Mouse (Mus musculus): ENCODE measurements around the gene Irf3. TPM values are rescaled to one million over a fixed set of nuclear protein-coding genes. Genes with fewer than 3 reads are reported as not detected.

Irf3 gene
- polyA plus RNA-seq (2015; fragmentation: Nextera tagmentation; extraction: Ambion mirVana) = 54.1 and 62.3 TPM in 2 replicates

DNA sequence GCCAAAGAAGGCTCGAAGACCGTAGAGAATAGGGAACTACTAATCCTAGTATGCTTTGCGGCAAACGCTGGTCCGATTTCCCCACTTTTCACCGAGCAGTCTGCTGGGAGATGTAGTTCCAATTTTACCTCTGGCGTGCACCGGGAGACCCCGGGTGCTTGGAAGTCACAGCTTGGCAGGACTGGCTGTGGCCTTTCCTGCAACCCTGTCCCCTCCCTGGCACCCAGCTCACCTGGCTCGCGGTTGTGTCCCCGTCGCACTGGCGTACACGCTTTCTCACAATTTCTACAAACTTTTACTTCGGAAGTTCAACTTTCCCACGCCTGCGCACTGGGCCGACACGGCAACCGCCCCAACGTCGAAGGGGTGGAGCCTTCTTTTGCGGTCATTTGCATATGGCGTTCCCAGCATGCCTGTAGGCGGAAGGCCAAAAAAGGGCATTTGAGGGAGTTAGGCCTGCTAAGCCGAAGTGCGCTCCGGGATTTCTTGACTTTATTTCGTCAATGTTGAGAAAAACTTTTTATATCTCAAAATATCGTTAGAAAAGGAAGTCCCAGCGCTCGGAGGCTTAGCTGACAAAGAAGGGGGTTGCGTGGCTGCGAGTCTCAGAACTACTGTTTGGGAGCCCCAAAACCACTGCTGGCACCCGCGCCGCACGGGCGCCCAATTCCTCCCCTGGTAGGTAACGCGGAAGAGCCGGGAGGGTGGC lies at the start of gene Irf3:
Irf3 (plus strand) TSS at position 418 of the 709 bp plus-strand sequence.

DNA sequence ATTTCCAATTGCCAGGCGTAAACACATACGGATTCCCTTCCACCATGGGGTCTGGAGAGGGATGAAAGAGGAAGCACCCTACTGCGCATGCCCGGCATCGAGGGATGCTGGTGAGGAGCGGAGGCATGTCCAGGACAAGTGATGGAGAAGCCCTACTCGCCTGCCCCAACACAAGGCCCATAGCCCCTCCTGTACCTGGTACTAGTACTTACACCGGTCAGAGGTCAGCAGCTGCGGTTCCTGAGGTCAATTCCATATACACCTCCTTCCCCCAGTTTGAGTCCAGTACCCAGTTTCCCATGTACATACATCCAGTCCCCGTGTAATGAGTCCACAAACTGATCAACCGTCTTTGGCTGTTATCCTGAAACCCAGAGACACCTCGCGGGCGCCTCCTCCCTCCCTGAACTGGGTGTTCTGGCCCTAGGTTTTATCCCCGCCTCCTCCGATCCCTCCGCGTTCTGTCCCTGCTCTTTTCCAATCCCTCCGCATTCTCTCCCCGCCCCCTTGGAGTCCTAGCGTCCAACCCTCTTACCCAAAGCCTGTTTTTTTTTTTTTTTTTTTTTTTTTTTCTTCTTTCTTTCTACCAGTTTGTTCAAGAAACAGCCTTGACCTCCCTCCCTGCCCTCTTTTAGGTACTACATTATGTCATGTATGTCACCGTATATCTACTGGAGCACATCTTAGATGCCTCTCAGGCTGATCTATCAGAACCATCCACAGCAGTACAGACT lies 22.9 kb upstream of the Irf3 start, which contains the start of gene Cpt1c:
Cpt1c (minus strand) TSS at position 469 of the 734 bp plus-strand sequence.

DNA sequence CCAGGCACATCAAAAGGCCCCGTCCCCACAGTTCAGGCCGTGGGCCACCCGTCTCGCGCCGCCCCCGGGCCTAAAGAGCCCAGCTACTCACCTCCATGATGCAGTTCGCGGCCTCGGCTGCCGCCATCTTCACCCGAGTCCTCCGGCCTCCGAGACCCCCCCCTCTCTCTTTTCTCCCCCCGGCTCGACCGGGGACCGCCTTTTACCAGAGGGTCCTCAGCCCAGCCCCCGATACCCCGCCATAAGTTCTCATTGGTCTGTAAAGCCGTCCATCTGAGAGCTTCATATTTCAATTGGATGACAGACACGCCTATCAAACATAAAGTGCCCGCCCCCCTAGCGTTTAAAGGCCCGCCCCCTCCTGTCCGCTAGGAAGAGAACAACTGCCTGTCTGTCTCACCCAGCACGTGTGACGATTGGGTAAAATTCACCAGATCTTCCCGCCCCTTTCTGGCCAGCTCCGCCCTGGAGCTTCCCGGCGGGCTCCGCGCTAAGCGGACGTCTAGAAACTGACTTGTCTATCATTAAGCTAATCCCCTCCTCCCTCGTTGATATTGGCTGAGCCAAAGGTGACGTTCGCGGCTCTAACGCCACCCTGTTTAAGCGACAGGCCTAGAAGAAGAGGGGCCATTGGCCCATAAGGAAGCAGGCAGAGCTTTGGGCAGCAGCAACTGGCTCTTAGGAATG lies 11.1 kb upstream of the Irf3 start, which contains the start of gene Prmt1:
Prmt1 (minus strand) TSS at position 377 of the 687 bp plus-strand sequence.

DNA sequence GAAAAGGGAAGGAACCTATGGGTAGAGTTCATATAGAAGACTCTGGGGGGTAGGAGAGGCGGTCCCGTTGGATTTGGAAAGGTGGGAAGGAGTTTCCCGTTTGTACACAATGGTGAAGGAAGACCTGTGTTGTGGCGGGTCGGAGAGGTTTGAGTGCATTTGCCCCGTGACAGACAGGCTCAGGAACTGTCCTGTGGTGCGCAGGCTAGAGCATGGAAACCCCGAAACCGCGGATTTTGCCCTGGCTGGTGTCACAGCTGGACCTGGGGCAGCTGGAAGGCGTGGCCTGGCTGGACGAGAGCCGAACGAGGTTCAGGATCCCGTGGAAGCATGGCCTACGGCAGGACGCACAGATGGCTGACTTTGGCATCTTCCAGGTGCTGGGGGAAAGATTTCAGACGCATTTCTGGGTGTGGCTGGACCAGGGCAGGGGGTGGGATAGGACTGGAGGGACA lies 1.1 kb downstream of the Irf3 start, which contains the start of gene Bcl2l12:
Bcl2l12 (minus strand) TSS at position 212 of the 455 bp plus-strand sequence.

DNA sequence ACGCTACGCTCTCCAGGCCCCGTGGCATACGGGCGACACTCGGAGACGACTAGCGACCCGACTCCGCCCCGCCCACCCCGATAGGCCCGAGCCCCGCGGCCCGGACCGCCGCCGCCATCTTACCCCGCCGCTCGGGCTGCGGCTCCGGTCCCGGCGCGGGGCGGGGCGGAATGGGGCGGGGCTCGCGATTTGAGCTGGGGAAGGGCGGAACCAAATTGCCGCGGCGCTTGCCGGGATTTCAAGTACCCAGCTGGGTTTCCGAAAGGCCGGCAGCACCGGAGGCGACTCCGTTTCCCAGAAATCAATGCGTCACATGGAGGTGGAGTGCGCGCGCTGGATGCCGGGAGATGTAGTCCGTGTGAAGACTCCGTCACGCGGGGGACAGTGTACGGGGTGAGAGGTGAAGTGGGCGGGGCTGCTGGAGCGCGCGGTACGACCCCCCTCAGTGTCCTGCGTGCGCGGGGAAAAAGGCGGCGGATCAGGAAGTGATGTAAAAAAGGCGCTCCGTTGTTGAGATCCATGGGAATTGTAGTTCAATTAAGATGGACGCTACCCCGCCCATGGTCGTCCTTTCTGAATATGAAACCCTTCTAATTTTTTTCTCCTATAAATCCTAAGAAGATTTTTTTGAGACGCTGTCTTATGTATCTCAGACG lies 18.6 kb downstream of the Irf3 start, which contains the start of gene Scaf1:
Scaf1 (minus strand) TSS at position 407 of the 656 bp plus-strand sequence.

DNA sequence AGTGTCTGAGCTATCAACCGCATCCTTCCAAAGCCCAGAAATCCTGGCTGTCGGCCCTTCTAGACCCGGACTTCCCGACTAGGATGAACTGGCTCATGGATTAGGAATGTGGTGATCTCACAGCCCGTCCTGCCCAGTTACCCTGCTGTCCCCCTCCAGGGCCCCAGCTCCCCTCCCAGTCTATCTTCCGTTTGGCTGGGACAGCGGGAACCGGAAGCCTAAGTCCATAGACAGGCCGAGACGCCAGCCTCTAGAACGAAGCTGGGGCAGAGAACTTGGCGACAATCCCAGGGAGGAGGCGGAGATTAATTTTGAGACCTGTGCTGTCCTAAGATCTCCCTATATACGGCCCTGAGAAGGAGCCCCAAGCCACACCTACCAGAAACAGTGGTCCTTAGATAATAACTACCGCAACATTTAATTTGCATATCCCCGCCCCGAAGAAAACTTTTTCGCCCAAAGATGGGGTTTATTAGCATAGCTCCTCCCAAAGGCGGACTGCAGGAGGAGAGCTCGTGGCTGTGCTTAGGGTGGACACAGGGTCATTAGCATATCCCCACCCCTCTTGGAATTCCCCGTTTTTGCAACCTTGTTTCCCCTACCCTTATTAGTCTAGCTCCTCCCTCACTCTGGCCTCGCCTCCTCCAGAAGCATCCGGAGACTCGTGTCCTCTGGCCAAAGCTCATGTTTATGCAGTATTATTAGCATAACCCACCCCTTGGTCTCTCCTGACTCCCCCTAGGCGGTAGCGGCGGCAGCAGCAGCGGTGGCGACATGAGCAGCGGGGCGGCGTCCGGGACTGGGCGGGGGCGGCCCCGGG lies 20.0 kb downstream of the Irf3 start, which contains the start of gene Rras:
Rras (plus strand) TSS at position 720 of the 820 bp plus-strand sequence.

Other genes with a start within 250 kb of the Irf3 start
- 29.3 and 31.6 TPM in 2 replicates for gene Vrk3, start 249.2 kb upstream of the Irf3 start, polyA plus RNA-seq (2015; fragmentation: Nextera tagmentation; extraction: Ambion mirVana)
- 0.34 and 0.58 TPM in 2 replicates for gene Zfp473, start 246.6 kb upstream of the Irf3 start, polyA plus RNA-seq (2015; fragmentation: Nextera tagmentation; extraction: Ambion mirVana)
- 54.6 and 55.9 TPM in 2 replicates for gene Nup62, start 181.6 kb upstream of the Irf3 start, polyA plus RNA-seq (2015; fragmentation: Nextera tagmentation; extraction: Ambion mirVana)
- gene Il4i1, start 181.3 kb upstream of the Irf3 start, polyA plus RNA-seq (2015; fragmentation: Nextera tagmentation; extraction: Ambion mirVana) = 2.1 and 2.3 TPM in 2 replicates
- 2.1 and 2.6 TPM in 2 replicates for gene Atf5, start 181.0 kb upstream of the Irf3 start, polyA plus RNA-seq (2015; fragmentation: Nextera tagmentation; extraction: Ambion mirVana)
- gene Akt1s1, start 148.7 kb upstream of the Irf3 start, polyA plus RNA-seq (2015; fragmentation: Nextera tagmentation; extraction: Ambion mirVana) = 30.3 and 34.1 TPM in 2 replicates
- 34.9 and 39.2 TPM in 2 replicates for gene Tbc1d17, start 148.6 kb upstream of the Irf3 start, polyA plus RNA-seq (2015; fragmentation: Nextera tagmentation; extraction: Ambion mirVana)
- 44.6 and 51.7 TPM in 2 replicates for gene Pnkp, start 140.5 kb upstream of the Irf3 start, polyA plus RNA-seq (2015; fragmentation: Nextera tagmentation; extraction: Ambion mirVana)
- 75.8 and 108 TPM in 2 replicates for gene Ptov1, start 127.9 kb upstream of the Irf3 start, polyA plus RNA-seq (2015; fragmentation: Nextera tagmentation; extraction: Ambion mirVana)
- 39.9 and 44.7 TPM in 2 replicates for gene Med25, start 104.9 kb upstream of the Irf3 start, polyA plus RNA-seq (2015; fragmentation: Nextera tagmentation; extraction: Ambion mirVana)
- gene Fuz, start 101.6 kb upstream of the Irf3 start, polyA plus RNA-seq (2015; fragmentation: Nextera tagmentation; extraction: Ambion mirVana) = 6.4 and 7.7 TPM in 2 replicates
- gene Ap2a1, start 68.2 kb upstream of the Irf3 start, polyA plus RNA-seq (2015; fragmentation: Nextera tagmentation; extraction: Ambion mirVana) = 54.9 and 61.8 TPM in 2 replicates
- gene Tsks, start 54.4 kb upstream of the Irf3 start, polyA plus RNA-seq (2015; fragmentation: Nextera tagmentation; extraction: Ambion mirVana) = 0.17 TPM in 1 of 2 replicates, not detected in the other
- gene Cpt1c, start 22.8 kb upstream of the Irf3 start, polyA plus RNA-seq (2015; fragmentation: Nextera tagmentation; extraction: Ambion mirVana) = 3.7 and 4.5 TPM in 2 replicates
- 215 and 217 TPM in 2 replicates for gene Prmt1, start 11.1 kb upstream of the Irf3 start, polyA plus RNA-seq (2015; fragmentation: Nextera tagmentation; extraction: Ambion mirVana)
- 28.5 and 32.0 TPM in 2 replicates for gene Bcl2l12, start 1.1 kb downstream of the Irf3 start, polyA plus RNA-seq (2015; fragmentation: Nextera tagmentation; extraction: Ambion mirVana)
- 15.0 and 17.0 TPM in 2 replicates for gene Scaf1, start 18.7 kb downstream of the Irf3 start, polyA plus RNA-seq (2015; fragmentation: Nextera tagmentation; extraction: Ambion mirVana)
- 25.6 and 26.0 TPM in 2 replicates for gene Rras, start 20.3 kb downstream of the Irf3 start, polyA plus RNA-seq (2015; fragmentation: Nextera tagmentation; extraction: Ambion mirVana)
- gene Prr12, start 55.2 kb downstream of the Irf3 start, polyA plus RNA-seq (2015; fragmentation: Nextera tagmentation; extraction: Ambion mirVana) = 3.9 and 5.0 TPM in 2 replicates
- 37.2 and 45.0 TPM in 2 replicates for gene Nosip, start 64.8 kb downstream of the Irf3 start, polyA plus RNA-seq (2015; fragmentation: Nextera tagmentation; extraction: Ambion mirVana)
- gene Prrg2, start 65.0 kb downstream of the Irf3 start, polyA plus RNA-seq (2015; fragmentation: Nextera tagmentation; extraction: Ambion mirVana) = 10.0 and 12.4 TPM in 2 replicates
- 80.3 and 93.9 TPM in 2 replicates for gene Rcn3, start 94.6 kb downstream of the Irf3 start, polyA plus RNA-seq (2015; fragmentation: Nextera tagmentation; extraction: Ambion mirVana)
- 59.4 and 86.0 TPM in 2 replicates for gene Fcgrt, start 106.2 kb downstream of the Irf3 start, polyA plus RNA-seq (2015; fragmentation: Nextera tagmentation; extraction: Ambion mirVana)
- gene Rps11, start 126.8 kb downstream of the Irf3 start, polyA plus RNA-seq (2015; fragmentation: Nextera tagmentation; extraction: Ambion mirVana) = 1,257 and 1,307 TPM in 2 replicates
- gene Rpl13a, start 131.1 kb downstream of the Irf3 start, polyA plus RNA-seq (2015; fragmentation: Nextera tagmentation; extraction: Ambion mirVana) = 1,601 and 1,631 TPM in 2 replicates
- 0.35 and 0.44 TPM in 2 replicates for gene Gm45713, start 138.6 kb downstream of the Irf3 start, polyA plus RNA-seq (2015; fragmentation: Nextera tagmentation; extraction: Ambion mirVana)
- 7.2 and 9.3 TPM in 2 replicates for gene Flt3l, start 138.8 kb downstream of the Irf3 start, polyA plus RNA-seq (2015; fragmentation: Nextera tagmentation; extraction: Ambion mirVana)
- 45.1 and 48.9 TPM in 2 replicates for gene Pih1d1, start 156.7 kb downstream of the Irf3 start, polyA plus RNA-seq (2015; fragmentation: Nextera tagmentation; extraction: Ambion mirVana)
- 29.7 and 31.2 TPM in 2 replicates for gene Aldh16a1, start 156.9 kb downstream of the Irf3 start, polyA plus RNA-seq (2015; fragmentation: Nextera tagmentation; extraction: Ambion mirVana)
- gene Slc17a7, start 166.3 kb downstream of the Irf3 start, polyA plus RNA-seq (2015; fragmentation: Nextera tagmentation; extraction: Ambion mirVana) = not detected in 2 replicates
- gene Gfy, start 181.9 kb downstream of the Irf3 start, polyA plus RNA-seq (2015; fragmentation: Nextera tagmentation; extraction: Ambion mirVana) = not detected in 2 replicates
- not detected in 2 replicates for gene Pth2, start 183.3 kb downstream of the Irf3 start, polyA plus RNA-seq (2015; fragmentation: Nextera tagmentation; extraction: Ambion mirVana)
- gene Ccdc155, start 207.2 kb downstream of the Irf3 start, polyA plus RNA-seq (2015; fragmentation: Nextera tagmentation; extraction: Ambion mirVana) = 0.12 and 0.29 TPM in 2 replicates
- gene Dkkl1, start 214.5 kb downstream of the Irf3 start, polyA plus RNA-seq (2015; fragmentation: Nextera tagmentation; extraction: Ambion mirVana) = 7.5 and 8.4 TPM in 2 replicates
- gene Tead2, start 218.1 kb downstream of the Irf3 start, polyA plus RNA-seq (2015; fragmentation: Nextera tagmentation; extraction: Ambion mirVana) = 14.5 and 20.8 TPM in 2 replicates
- 71.1 and 87.7 TPM in 2 replicates for gene Cd37, start 241.5 kb downstream of the Irf3 start, polyA plus RNA-seq (2015; fragmentation: Nextera tagmentation; extraction: Ambion mirVana)
- gene Slc6a16, start 243.4 kb downstream of the Irf3 start, polyA plus RNA-seq (2015; fragmentation: Nextera tagmentation; extraction: Ambion mirVana) = 0.10 TPM in 1 of 2 replicates, not detected in the other